Mouse (Mus musculus) heart, postnatal 10 days (tissue): ENCODE results near the gene Cds1. TPM values are rescaled to one million over a fixed set of nuclear protein-coding genes. Genes with fewer than 3 reads are reported as not detected.

Experiments used
- DNase-seq, 2 experiments: peaks; one replicate each; pipeline ENCODE4 v3.0.0; 2021
- intact Hi-C: fragments of 180-260 bp; cut with DNase I; formaldehyde crosslinking; loops from one replicate; pipeline ENCODE4 v1.15.1; 2025
- total RNA-seq, 2 experiments: library from RNA; stranded (reverse); gene quantifications; 2 replicates each; pipeline ENCODE4 v1.2.3; 2021

Cds1 gene
- total RNA-seq, 2 experiments from 2014 or later = 4.5 to 5.3 TPM

DNA sequence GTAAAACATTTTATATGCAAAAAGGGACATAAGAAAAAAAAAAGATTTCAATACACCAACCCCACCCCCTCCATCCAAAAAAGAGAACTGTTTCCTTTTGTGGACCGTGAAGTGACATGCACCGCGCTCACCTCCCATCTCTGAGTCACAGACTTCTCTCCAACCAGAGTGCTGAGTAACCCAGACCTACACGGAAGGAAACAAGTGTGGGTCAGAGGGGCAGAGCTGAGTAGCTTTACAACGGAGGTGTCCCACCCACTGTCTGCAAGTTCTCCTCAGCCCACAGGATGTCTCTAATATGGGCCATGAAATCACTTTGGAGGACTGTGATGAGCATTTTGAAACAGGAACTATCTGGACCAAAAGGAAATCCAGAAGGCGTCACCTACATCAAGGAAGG lies 99.0 kb downstream of the Cds1 start:
- intact Hi-C loops = no loop called here
- no peak for DNase-seq

GRCm38 (mm10) chr5:101866722-101867121 lies 101.8 kb downstream of the Cds1 start:
- no peak for DNase-seq
- intact Hi-C loops = no loop called here

Other genes with a start within 250 kb of the Cds1 start
- gene Nkx6-1, start 100.1 kb upstream of the Cds1 start, total RNA-seq = under 1 TPM; 0.10 to 0.12 TPM